In the genomic region with DNA sequence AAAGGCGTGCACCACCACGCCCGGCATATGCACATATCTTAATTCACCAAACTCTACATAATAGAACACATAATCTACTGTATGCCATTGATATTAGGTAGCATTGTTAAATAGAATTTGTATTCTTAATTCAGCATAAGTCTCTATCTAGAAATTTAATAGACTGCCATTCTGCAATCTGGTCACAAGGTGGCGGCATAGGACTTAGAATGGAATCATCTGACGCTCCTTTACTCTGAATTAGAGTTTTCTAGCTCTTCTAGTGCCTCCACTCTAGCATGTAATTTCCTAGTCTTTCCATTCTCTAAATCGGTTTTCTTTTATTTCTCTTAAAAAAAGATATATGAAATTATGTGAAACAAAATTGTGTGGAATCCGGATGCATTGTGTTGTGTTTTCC, we compare ENCODE assay signal across 8 mouse cellular contexts. TPM values are rescaled to one million over a fixed set of nuclear protein-coding genes. Genes with fewer than 3 reads are reported as not detected.
A peak's percentile ranks its signal among the peaks of the same experiment; 100 is the strongest.
DNase-seq lines count a peak whose midpoint lies in the region; ATAC-seq and TF ChIP-seq lines count a peak whose summit lies in the region.

No protein-coding gene starts in this region.

- no peak for ATAC-seq in kidney, embryonic 14.5 days (ENCODE audit: low FRiP score, low TSS enrichment)
- peak; percentile 74 for ATAC-seq in CD4-positive, CD25-positive, alpha-beta regulatory T cell, adult 4 months
- peak; percentile 57; the same call in 1 of the 2 replicates for ATAC-seq in limb, embryonic 13.5 days (ENCODE audit: low FRiP score, low read depth)
- ATAC-seq in neutrophil, adult 5-6 weeks (ENCODE audit: extremely low read depth, insufficient number of reproducible peaks, low FRiP score, poor library complexity, severe bottlenecking): peak; percentile 87
- ATAC-seq in frontal cortex, adult (ENCODE audit: low TSS enrichment): no peak

- 0% methylated on average over 7 of the region's 7 CpGs for WGBS in kidney, adult 2 months
- 0% methylated on average over 7 of the region's 7 CpGs for WGBS in kidney, embryonic 14.5 days
- WGBS in limb, embryonic 13.5 days: 1% methylated on average over 7 of the region's 7 CpGs

- no peak for TF ChIP-seq POLR2A in kidney, adult 2 months (IDR thresholded peaks at IDR 0.05; ENCODE audit: low read depth, low read length)

- no peak overlapping the region for H3K4me2 ChIP-seq in kidney, embryonic 14.5 days (replicated peaks; ENCODE audit: low read depth, low read length)
- H3K4me2 ChIP-seq in limb, embryonic 13.5 days (replicated peaks): no peak overlapping the region

- peak; percentile 43 for DNase-seq in kidney, adult 2 months
- peak; percentile 67 for DNase-seq in ZHBTc4 (ENCODE audit: low read depth, low spot score)
- peak; percentile 31 for DNase-seq in embryo, embryonic 11.5 days (ENCODE audit: low read depth, low spot score)

- H3K9ac ChIP-seq in kidney, embryonic 14.5 days (ENCODE audit: low read depth, low read length): no peak overlapping the region
- no peak overlapping the region for H3K9ac ChIP-seq in limb, embryonic 13.5 days

- H3K27me3 ChIP-seq in kidney, adult 2 months (replicated peaks; ENCODE audit: control insufficient read depth, insufficient read depth, low read length): no peaks in the 10 kb centered on the region
- 0 out of 2 replicates have a peak, but pooled peaks cover 4% of the 10 kb centered on the region for H3K27me3 ChIP-seq in kidney, embryonic 14.5 days (ENCODE audit: control insufficient read depth, insufficient read depth, low read length)
- peaks cover 12% of the 10 kb centered on the region for H3K27me3 ChIP-seq in limb, embryonic 13.5 days

- no peaks in the 10 kb centered on the region for H3K9me3 ChIP-seq in kidney, embryonic 14.5 days (ENCODE audit: control insufficient read depth, low read length)
- H3K9me3 ChIP-seq in limb, embryonic 13.5 days: no peaks in the 10 kb centered on the region

- H3K36me3 ChIP-seq in kidney, adult 2 months (ENCODE audit: control insufficient read depth, insufficient read depth, low read length): no peaks in the 10 kb centered on the region
- H3K36me3 ChIP-seq in kidney, embryonic 14.5 days (ENCODE audit: control insufficient read depth, insufficient read depth, low read length): no peaks in the 10 kb centered on the region
- H3K36me3 ChIP-seq in limb, embryonic 13.5 days: no peaks in the 10 kb centered on the region

- H3K4me1 ChIP-seq in kidney, adult 2 months (ENCODE audit: control insufficient read depth, insufficient read depth, low read length): no peaks in the 10 kb centered on the region
- no peaks in the 10 kb centered on the region for H3K4me1 ChIP-seq in kidney, embryonic 14.5 days (ENCODE audit: control insufficient read depth, insufficient read depth, low read length)
- peaks cover 4% of the 10 kb centered on the region; the same call in 1 of the 2 replicates for H3K4me1 ChIP-seq in limb, embryonic 13.5 days

- H3K27ac ChIP-seq in kidney, adult 2 months (ENCODE audit: insufficient read depth, low read depth, low read length): no peak overlapping the region
- no peak overlapping the region for H3K27ac ChIP-seq in kidney, embryonic 14.5 days (ENCODE audit: low read depth, low read length)
- H3K27ac ChIP-seq in limb, embryonic 13.5 days: no peak overlapping the region

- no peak overlapping the region for H3K4me3 ChIP-seq in kidney, adult 2 months (ENCODE audit: insufficient read depth, low read depth, low read length)
- H3K4me3 ChIP-seq in kidney, embryonic 14.5 days (ENCODE audit: low read length): no peak overlapping the region
- no peak overlapping the region for H3K4me3 ChIP-seq in limb, embryonic 13.5 days

- TF ChIP-seq CTCF in kidney, adult 2 months (conservative IDR thresholded peaks at IDR 0.05; ENCODE audit: insufficient read depth, insufficient read length, low read depth, low read length): 0 out of 2 replicates have a peak, but pooled peaks have one; percentile 25

RNA-seq across cellular contexts. Expression of gene Abhd8, which starts 22.1 kb away (rescaled TPM):
- 29.8 and 38.3 TPM in 2 replicates for polyA plus RNA-seq in kidney, adult 2 months (2012; rRNA removed)
- polyA plus RNA-seq in kidney, embryonic 14.5 days (2014; fragmentation: Nextera tagmentation; extraction: Ambion mirVana): 26.5 and 32.5 TPM in 2 replicates
- 10 to 100 TPM; 16.3 to 19.5 TPM for polyA plus RNA-seq in CD4-positive, CD25-positive, alpha-beta regulatory T cell, adult 4 months (2017; shearing (Covaris generic))
- 75.2 and 75.7 TPM in 2 replicates for polyA plus RNA-seq in limb, embryonic 13.5 days (2015; fragmentation: Nextera tagmentation; extraction: Ambion mirVana)
- total RNA-seq in neutrophil, adult 5-6 weeks (2017): 7.8 and 11.0 TPM in 2 replicates

RNA-seq across cellular contexts. Expression of gene Mrpl34, which starts 23.4 kb away (rescaled TPM):
- 168 and 186 TPM in 2 replicates for polyA plus RNA-seq in kidney, adult 2 months (2012; rRNA removed)
- polyA plus RNA-seq in kidney, embryonic 14.5 days (2014; fragmentation: Nextera tagmentation; extraction: Ambion mirVana): 178 and 192 TPM in 2 replicates
- 10 to 100 TPM; 65.1 to 82.9 TPM for polyA plus RNA-seq in CD4-positive, CD25-positive, alpha-beta regulatory T cell, adult 4 months (2017; shearing (Covaris generic))
- polyA plus RNA-seq in limb, embryonic 13.5 days (2015; fragmentation: Nextera tagmentation; extraction: Ambion mirVana): 151 and 152 TPM in 2 replicates
- 18.0 and 19.5 TPM in 2 replicates for total RNA-seq in neutrophil, adult 5-6 weeks (2017)

RNA-seq across cellular contexts. Expression of gene Dda1, which starts 27.6 kb away (rescaled TPM):
- 61.5 and 62.6 TPM in 2 replicates for polyA plus RNA-seq in kidney, adult 2 months (2012; rRNA removed)
- 106 and 113 TPM in 2 replicates for polyA plus RNA-seq in kidney, embryonic 14.5 days (2014; fragmentation: Nextera tagmentation; extraction: Ambion mirVana)
- polyA plus RNA-seq in CD4-positive, CD25-positive, alpha-beta regulatory T cell, adult 4 months (2017; shearing (Covaris generic)): 10 to 100 TPM; 22.5 to 22.7 TPM
- polyA plus RNA-seq in limb, embryonic 13.5 days (2015; fragmentation: Nextera tagmentation; extraction: Ambion mirVana): 98.8 and 105 TPM in 2 replicates
- total RNA-seq in neutrophil, adult 5-6 weeks (2017): 29.2 and 34.6 TPM in 2 replicates

RNA-seq across cellular contexts. Expression of gene Ankle1, which starts 35.6 kb away (rescaled TPM):
- 0.28 and 0.79 TPM in 2 replicates for polyA plus RNA-seq in kidney, adult 2 months (2012; rRNA removed)
- 28.5 and 38.2 TPM in 2 replicates for polyA plus RNA-seq in kidney, embryonic 14.5 days (2014; fragmentation: Nextera tagmentation; extraction: Ambion mirVana)
- 1 to 10 TPM in 1 of 2 experiments, under 1 TPM in 1; 0.20 to 1.6 TPM for polyA plus RNA-seq in CD4-positive, CD25-positive, alpha-beta regulatory T cell, adult 4 months (2017; shearing (Covaris generic))
- polyA plus RNA-seq in limb, embryonic 13.5 days (2015; fragmentation: Nextera tagmentation; extraction: Ambion mirVana): 40.7 and 41.9 TPM in 2 replicates
- total RNA-seq in neutrophil, adult 5-6 weeks (2017): 0.61 TPM in 1 of 2 replicates, not detected in the other

RNA-seq across cellular contexts. Expression of gene Ano8, which starts 44.4 kb away (rescaled TPM):
- 12.6 and 15.2 TPM in 2 replicates for polyA plus RNA-seq in kidney, adult 2 months (2012; rRNA removed)
- polyA plus RNA-seq in kidney, embryonic 14.5 days (2014; fragmentation: Nextera tagmentation; extraction: Ambion mirVana): 2.9 and 3.4 TPM in 2 replicates
- polyA plus RNA-seq in CD4-positive, CD25-positive, alpha-beta regulatory T cell, adult 4 months (2017; shearing (Covaris generic)): under 1 TPM in 1 of 2 experiments, not detected in 1; 0.20 TPM
- polyA plus RNA-seq in limb, embryonic 13.5 days (2015; fragmentation: Nextera tagmentation; extraction: Ambion mirVana): 1.5 and 1.7 TPM in 2 replicates
- 6.1 and 8.5 TPM in 2 replicates for total RNA-seq in neutrophil, adult 5-6 weeks (2017)

Comparison
In these comparisons a context has a peak if more than half of its experiments do, and no peak if none do; other contexts are left out.
1. ATAC-seq: peak in CD4-positive, CD25-positive, alpha-beta regulatory T cell, adult 4 months (single experiment), limb, embryonic 13.5 days (single experiment) and neutrophil, adult 5-6 weeks (single experiment); none in kidney, embryonic 14.5 days (single experiment) and frontal cortex, adult (single experiment).
2. Peak in every context shown above with its lines, with median percentiles within 50 percentile points of each other: DNase-seq.